In the genomic region with DNA sequence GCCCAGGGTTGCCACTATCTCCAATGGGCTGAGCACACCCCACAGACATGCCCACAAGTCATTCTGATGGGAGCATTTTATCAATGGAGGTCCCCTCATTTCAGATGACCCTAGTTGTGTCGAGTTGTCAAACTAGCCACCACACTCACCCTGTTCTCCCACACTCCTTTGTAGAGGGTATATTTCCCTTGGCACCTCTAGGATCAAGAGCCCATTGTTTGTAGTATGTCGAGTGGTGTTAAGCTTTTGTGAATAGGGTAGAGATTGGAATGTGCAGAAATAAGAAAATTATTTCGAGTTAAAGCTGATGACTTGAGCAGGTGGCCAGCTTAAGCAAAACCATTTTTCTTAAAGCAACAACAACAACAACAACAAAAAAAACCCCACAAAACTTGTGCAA, we compare ENCODE assay signal across 27 mouse cellular contexts. TPM values are rescaled to one million over a fixed set of nuclear protein-coding genes. Genes with fewer than 3 reads are reported as not detected.
DNase-seq lines count a peak whose midpoint lies in the region; ATAC-seq and TF ChIP-seq lines count a peak whose summit lies in the region.
"Had no signal": no experiment of that assay in that cellular context is flagged by ENCODE, and none has a peak within 500 bp of the region (broad histone marks: within the 10 kb centered on the region; RNA-seq: fewer than 3 reads in every experiment).

No protein-coding gene starts in this region.

- H3K27me3 ChIP-seq in heart, adult 2 months (ENCODE audit: control insufficient read depth, insufficient read depth, low read length): no peaks in the 10 kb centered on the region
- H3K27me3 ChIP-seq in heart, embryonic 14.5 days (ENCODE audit: control insufficient read depth, insufficient read depth, low read length): no peaks in the 10 kb centered on the region
- no peaks in the 10 kb centered on the region for H3K27me3 ChIP-seq in heart, postnatal 0 days (ENCODE audit: control insufficient read depth, insufficient read depth, low read length)
- H3K27me3 ChIP-seq: embryonic facial prominence, embryonic 12.5 days; embryonic facial prominence, embryonic 15.5 days; Patski had no signal

- no peak for ATAC-seq in heart, embryonic 14.5 days (ENCODE audit: insufficient number of reproducible peaks, insufficient read depth, low FRiP score, low read depth)
- ATAC-seq in heart, postnatal 0 days (ENCODE audit: insufficient read depth, low read depth): no peak
- ATAC-seq: forebrain, embryonic 14.5 days; forebrain, postnatal 0 days; hindbrain, postnatal 0 days; inflammation-experienced regulatory T-cells, adult 6 months; intestine, embryonic 16.5 days; Patski had no signal

- no peak overlapping the region for H3K4me2 ChIP-seq in heart, embryonic 14.5 days (ENCODE audit: low read length)
- no peak overlapping the region for H3K4me2 ChIP-seq in heart, postnatal 0 days (ENCODE audit: low read depth, low read length)
- H3K4me2 ChIP-seq: embryonic facial prominence, embryonic 12.5 days; embryonic facial prominence, embryonic 15.5 days; heart, embryonic 11.5 days; hindbrain, embryonic 14.5 days had no signal

- TF ChIP-seq CTCF in heart, adult 2 months (IDR thresholded peaks at IDR 0.05): no peak
- TF ChIP-seq CTCF in heart, postnatal 0 days (IDR thresholded peaks at IDR 0.05; ENCODE audit: low read depth): no peak

- H3K4me1 ChIP-seq in heart, adult 2 months (ENCODE audit: control insufficient read depth, insufficient read depth, low read length): peaks cover 11% of the 10 kb centered on the region
- peaks cover 2 to 16% of the 10 kb centered on the region in 2 experiments; a peak in 3 of 4 replicates for H3K4me1 ChIP-seq in heart, embryonic 14.5 days (ENCODE audit: control insufficient read depth in 2 of 2, insufficient read depth in 2 of 2, low read length in 2 of 2)
- peaks cover 10% of the 10 kb centered on the region for H3K4me1 ChIP-seq in heart, postnatal 0 days (ENCODE audit: control insufficient read depth, insufficient read depth)
- H3K4me1 ChIP-seq: embryonic facial prominence, embryonic 12.5 days; embryonic facial prominence, embryonic 15.5 days had no signal

- H3K4me3 ChIP-seq in heart, adult 2 months: no peak overlapping the region
- no peak overlapping the region for H3K4me3 ChIP-seq in heart, embryonic 14.5 days (ENCODE audit: control insufficient read depth in 1 of 2, insufficient read depth in 1 of 2, low read depth in 1 of 2, low read length in 2 of 2)
- H3K4me3 ChIP-seq in heart, postnatal 0 days (ENCODE audit: low read depth, low read length): no peak overlapping the region
- H3K4me3 ChIP-seq: embryonic facial prominence, embryonic 12.5 days; embryonic facial prominence, embryonic 15.5 days; gastrocnemius, adult 2 months had no signal

- TF ChIP-seq POLR2A in heart, adult 2 months (IDR thresholded peaks at IDR 0.05; ENCODE audit: insufficient read depth, low read depth, low read length): no peak

- peaks cover 2% of the 10 kb centered on the region; the same call in 1 of the 2 replicates for H3K79me2 ChIP-seq in heart, adult 2 months (replicated peaks; ENCODE audit: control insufficient read depth, insufficient read depth, low read length)

- intact Hi-C loops in heart, adult 2 months (cut with DNase I): no loop called here
- intact Hi-C loops in heart, postnatal 10 days (cut with DNase I): no loop called here

- no peaks in the 10 kb centered on the region for H3K9me3 ChIP-seq in heart, embryonic 14.5 days (ENCODE audit: control insufficient read depth, low read length)
- no peaks in the 10 kb centered on the region for H3K9me3 ChIP-seq in heart, postnatal 0 days (replicated peaks; ENCODE audit: control insufficient read depth, low read length)
- H3K9me3 ChIP-seq: embryonic facial prominence, embryonic 12.5 days; embryonic facial prominence, embryonic 15.5 days had no signal

- TF ChIP-seq EP300 in heart, adult 2 months (IDR thresholded peaks at IDR 0.05; ENCODE audit: insufficient read depth, low read depth, low read length): no peak
- TF ChIP-seq EP300 in heart, postnatal 0 days (IDR thresholded peaks at IDR 0.05; ENCODE audit: low read depth): no peak

- WGBS in heart, adult 2 months: 46% methylated on average over 3 of the region's 3 CpGs
- 57% methylated on average over 3 of the region's 3 CpGs for WGBS in heart, embryonic 14.5 days
- 34% methylated on average over 3 of the region's 3 CpGs for WGBS in heart, postnatal 0 days

- peaks cover 18% of the 10 kb centered on the region for H3K36me3 ChIP-seq in heart, adult 2 months (ENCODE audit: control insufficient read depth, insufficient read depth, low read length)
- H3K36me3 ChIP-seq in heart, embryonic 14.5 days (ENCODE audit: control insufficient read depth, insufficient read depth, low read length): no peaks in the 10 kb centered on the region
- no peaks in the 10 kb centered on the region for H3K36me3 ChIP-seq in heart, postnatal 0 days (replicated peaks; ENCODE audit: control insufficient read depth, insufficient read depth, low read length)
- H3K36me3 ChIP-seq: embryonic facial prominence, embryonic 12.5 days; embryonic facial prominence, embryonic 15.5 days had no signal

- H3K9ac ChIP-seq in heart, adult 2 months (ENCODE audit: low read depth, low read length): no peak overlapping the region
- no peak overlapping the region for H3K9ac ChIP-seq in heart, embryonic 14.5 days (ENCODE audit: low read length)
- no peak overlapping the region for H3K9ac ChIP-seq in heart, postnatal 0 days (replicated peaks; ENCODE audit: low read depth, low read length)
- H3K9ac ChIP-seq: embryonic facial prominence, embryonic 12.5 days; embryonic facial prominence, embryonic 15.5 days; forebrain, postnatal 0 days; hindbrain, embryonic 14.5 days had no signal

- no peak for DNase-seq in heart, adult 2 months
- no peak for DNase-seq in heart, adult 8-10 months (ENCODE audit: low spot score)
- DNase-seq in heart, adult 11 months: no peak
- DNase-seq in heart, postnatal 0 days (ENCODE audit: low spot score): no peak
- DNase-seq in heart, postnatal 10 days: no peak
- DNase-seq in Muller cell, postnatal 12 days (ENCODE audit: inconsistent ontology term): peak; percentile 50
- DNase-seq: adrenal gland, postnatal 10 days; adrenal gland, postnatal 36 days; cerebellum, adult 2 months; cerebellum, adult 9-11 months; cerebellum, postnatal 25 days; forebrain, postnatal 0 days; gastrocnemius, adult 2 months; gastrocnemius, postnatal 14 days; heart, postnatal 4 days; kidney, adult 18-20 months had no signal

- H3K27ac ChIP-seq in heart, adult 2 months: peak overlapping the region; percentile 20
- peak overlapping the region; percentile 27 to 64; a peak in 2 of 4 replicates for H3K27ac ChIP-seq in heart, embryonic 14.5 days (replicated peaks in 1 of 2; ENCODE audit: control insufficient read depth in 1 of 2, insufficient read depth in 1 of 2, low read depth in 2 of 2, low read length in 2 of 2)
- H3K27ac ChIP-seq in heart, postnatal 0 days (ENCODE audit: low read depth): peak overlapping the region; percentile 65
- H3K27ac ChIP-seq: embryonic facial prominence, embryonic 12.5 days; embryonic facial prominence, embryonic 15.5 days; gastrocnemius, adult 2 months; hindbrain, embryonic 14.5 days; hindbrain, postnatal 0 days had no signal

RNA-seq across cellular contexts. Expression of a gene that starts 47.8 kb away (rescaled TPM):
- 100 to 1,000 TPM; 382 to 439 TPM for total RNA-seq in heart, adult 2 months (2021)
- polyA plus RNA-seq in heart, adult 2 months (2012; rRNA removed): 195 and 279 TPM in 2 replicates
- 100 to 1,000 TPM; 431 to 459 (median 436) TPM for total RNA-seq in heart, adult 8-10 months (2022)
- 53.3 and 57.7 TPM in 2 replicates for polyA plus RNA-seq in heart, embryonic 14.5 days (2014; fragmentation: Nextera tagmentation; extraction: Ambion mirVana)
- total RNA-seq in heart, postnatal 0 days (2014; rRNA removed; ENCODE audit: low replicate concordance): 125 and 167 TPM in 2 replicates
- 83.8 and 94.3 TPM in 2 replicates for polyA plus RNA-seq in heart, postnatal 0 days (2015; fragmentation: Nextera tagmentation; extraction: Ambion mirVana)
- 100 to 1,000 TPM; 209 to 216 TPM for total RNA-seq in heart, postnatal 10 days (2021)
- total RNA-seq: common myeloid progenitor, adult 5-6 weeks had no signal
- polyA plus RNA-seq: inflammation-experienced regulatory T-cells, adult 6 months had no signal
